Mouse (Mus musculus): Measurements from ENCODE around the gene Tango6. TPM values are rescaled to one million over a fixed set of nuclear protein-coding genes. Genes with fewer than 3 reads are reported as not detected.

Gene Tango6
- polyA plus RNA-seq, 1 experiment = 2.2 TPM

- no peak for TF ChIP-seq GATA1 (IDR thresholded peaks at IDR 0.05; ENCODE audit: low read length)
These were observed 187.9 kb downstream of the Tango6 start for GRCm38 (mm10) chr8:106870537-106871327.

- TF ChIP-seq GATA1 (IDR thresholded peaks at IDR 0.05; ENCODE audit: low read length) = no peak
These were observed 188.6 kb downstream of the Tango6 start for GRCm38 (mm10) chr8:106871328-106871926.

DNA sequence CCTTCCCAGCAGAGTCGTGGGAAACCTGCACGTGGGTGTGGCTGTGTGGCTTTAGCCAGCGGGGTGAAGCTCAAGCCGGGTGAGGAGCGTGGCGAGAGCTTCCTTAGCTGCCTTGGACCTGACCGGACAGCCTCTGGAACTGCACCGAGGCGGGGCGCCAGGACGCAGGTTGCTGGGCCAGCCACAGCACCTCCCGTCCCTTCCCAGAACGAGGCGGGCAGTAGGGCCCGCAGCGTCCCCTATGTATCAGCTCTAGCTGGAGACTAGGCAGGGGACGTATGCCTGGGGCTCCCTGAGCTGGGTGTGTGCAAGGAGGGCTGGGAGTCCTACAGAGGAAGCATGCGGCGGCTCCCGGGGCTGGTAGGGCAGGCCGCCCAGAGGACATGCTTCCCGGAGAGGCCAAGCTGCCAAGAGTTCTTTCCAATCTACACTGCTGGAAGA lies 189.1 kb downstream of the Tango6 start:
- TF ChIP-seq GATA1 (IDR thresholded peaks at IDR 0.05; ENCODE audit: low read length) = no peak

GRCm38 (mm10) chr8:106872454-106873034 lies 189.7 kb downstream of the Tango6 start:
- no peak for TF ChIP-seq GATA1 (IDR thresholded peaks at IDR 0.05; ENCODE audit: low read length)

- TF ChIP-seq GATA1 (IDR thresholded peaks at IDR 0.05; ENCODE audit: low read length) = no peak
These were observed 197.3 kb downstream of the Tango6 start for GRCm38 (mm10) chr8:106880121-106880707.

- no peak for TF ChIP-seq GATA1 (IDR thresholded peaks at IDR 0.05; ENCODE audit: low read length)
These were observed 204.7 kb downstream of the Tango6 start for GRCm38 (mm10) chr8:106887336-106888189.

- no peak for TF ChIP-seq GATA1 (IDR thresholded peaks at IDR 0.05; ENCODE audit: low read length)
These were observed 205.9 kb downstream of the Tango6 start for GRCm38 (mm10) chr8:106888803-106889202.

- no peak for TF ChIP-seq GATA1 (IDR thresholded peaks at IDR 0.05; ENCODE audit: low read length)
These were observed 209.4 kb downstream of the Tango6 start for GRCm38 (mm10) chr8:106892210-106892805.

DNA sequence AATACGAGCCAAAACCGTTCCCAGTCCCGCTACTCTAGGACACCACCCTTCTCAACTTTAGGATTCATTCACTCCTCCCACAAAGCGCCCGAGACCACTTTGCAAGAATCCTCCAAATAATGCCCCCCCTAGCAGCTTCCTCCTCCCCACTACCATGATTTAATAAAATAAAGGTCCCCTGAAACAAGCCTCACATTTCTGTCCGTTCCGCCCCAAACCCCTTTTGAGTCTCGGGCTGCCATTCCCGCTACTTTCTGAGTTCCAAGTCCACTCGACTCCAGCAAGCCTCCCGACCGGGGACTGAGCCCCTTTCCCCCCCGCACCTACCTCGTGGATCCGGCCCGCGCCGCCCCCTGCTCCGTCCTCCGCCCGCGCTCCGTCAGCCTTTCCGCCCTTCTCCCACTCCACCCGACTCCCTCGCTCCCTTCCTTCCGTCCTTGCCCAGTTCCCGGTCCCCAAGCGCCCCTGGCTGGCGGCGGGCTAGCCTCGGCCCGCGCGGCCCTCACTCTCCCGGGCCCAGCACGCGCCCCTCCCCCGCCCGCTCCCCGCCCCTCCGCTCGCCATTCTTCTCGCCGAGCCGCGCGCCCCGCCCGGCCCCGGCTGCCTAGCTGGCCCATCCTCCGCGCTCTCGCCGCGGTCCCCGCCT lies 210.1 kb downstream of the Tango6 start:
- no peak for TF ChIP-seq GATA1 (IDR thresholded peaks at IDR 0.05; ENCODE audit: low read length)

- TF ChIP-seq GATA1 (IDR thresholded peaks at IDR 0.05; ENCODE audit: low read length) = no peak
These were observed 210.8 kb downstream of the Tango6 start, which contains the start of gene Utp4 for GRCm38 (mm10) chr8:106893481-106894156. Gene Utp4 (plus strand): TSS chr8:106893636.

GRCm38 (mm10) chr8:106899473-106899872 lies 216.6 kb downstream of the Tango6 start:
- no peak for TF ChIP-seq GATA1 (IDR thresholded peaks at IDR 0.05; ENCODE audit: low read length)

Other genes starting within 250 kb of the Tango6 start
- not detected in 2 replicates for gene 6030452D12Rik, start 182.5 kb upstream of the Tango6 start, polyA plus RNA-seq (2012)
- gene Cdh3, start 172.2 kb upstream of the Tango6 start, polyA plus RNA-seq (2012) = not detected in 2 replicates
- 22.7 and 35.0 TPM in 2 replicates for gene Gm10073, start 109.6 kb upstream of the Tango6 start, polyA plus RNA-seq (2012)
- not detected in 2 replicates for gene Cdh1, start 79.7 kb upstream of the Tango6 start, polyA plus RNA-seq (2012)
- 0.01 and 0.11 TPM in 2 replicates for gene Has3, start 187.2 kb downstream of the Tango6 start, polyA plus RNA-seq (2012)
- 20.3 and 25.0 TPM in 2 replicates for gene Utp4, start 210.6 kb downstream of the Tango6 start, polyA plus RNA-seq (2012)